Mouse (Mus musculus): Measurements from ENCODE around the gene Ajap1. TPM values are rescaled to one million over a fixed set of nuclear protein-coding genes. Genes with fewer than 3 reads are reported as not detected.

The Ajap1 gene
- polyA plus RNA-seq, 1 experiment from 2014 or later: 0.49 TPM

- Histone ChIP-seq H3K9me3 (replicated peaks) (0 out of 2 replicates have a peak, but pooled peaks cover 10% of the 10 kb centered on the region), H3K27ac (no peak overlapping the region), H3K4me1 (no peaks in the 10 kb centered on the region), H3K36me3 (no peaks in the 10 kb centered on the region), H3K9ac (no peak overlapping the region), H3K4me2 (no peak overlapping the region), H3K4me3 (no peak overlapping the region), H3K27me3 (replicated peaks) (no peaks in the 10 kb centered on the region)
- WGBS (ENCODE audit: insufficient replicate concordance): 51% methylated on average over 7 of the region's 7 CpGs
- ATAC-seq: no peak
Measured at GRCm38 (mm10) chr4:153381433-153381832, 101.2 kb downstream of the Ajap1 start.

GRCm38 (mm10) chr4:153380885-153381284 lies 101.7 kb downstream of the Ajap1 start:
- Histone ChIP-seq H3K4me1 (no peaks in the 10 kb centered on the region), H3K9me3 (replicated peaks) (0 out of 2 replicates have a peak, but pooled peaks cover 10% of the 10 kb centered on the region), H3K4me3 (no peak overlapping the region), H3K4me2 (no peak overlapping the region), H3K27ac (no peak overlapping the region), H3K27me3 (replicated peaks) (no peaks in the 10 kb centered on the region), H3K36me3 (no peaks in the 10 kb centered on the region), H3K9ac (no peak overlapping the region)
- 72% methylated on average over 10 of the region's 10 CpGs for WGBS (ENCODE audit: insufficient replicate concordance)
- ATAC-seq: no peak

- 11% methylated on average over 6 of the region's 6 CpGs for WGBS (ENCODE audit: insufficient replicate concordance)
- H3K27ac ChIP-seq: no peak overlapping the region
- H3K9me3 ChIP-seq (replicated peaks): 0 out of 2 replicates have a peak, but pooled peaks cover 6% of the 10 kb centered on the region
- no peak overlapping the region for H3K4me3 ChIP-seq
- no peaks in the 10 kb centered on the region for H3K4me1 ChIP-seq
- no peak overlapping the region for H3K4me2 ChIP-seq
- no peaks in the 10 kb centered on the region for H3K27me3 ChIP-seq (replicated peaks)
- H3K36me3 ChIP-seq: no peaks in the 10 kb centered on the region
- no peak for ATAC-seq
- H3K9ac ChIP-seq: no peak overlapping the region
Measured at GRCm38 (mm10) chr4:153377981-153378380, 104.6 kb downstream of the Ajap1 start.

GRCm38 (mm10) chr4:153374233-153374632 lies 108.4 kb downstream of the Ajap1 start:
- ATAC-seq: no peak
- Histone ChIP-seq H3K4me3 (no peak overlapping the region), H3K27me3 (replicated peaks) (no peaks in the 10 kb centered on the region), H3K9ac (no peak overlapping the region), H3K9me3 (replicated peaks) (no peaks in the 10 kb centered on the region), H3K4me2 (no peak overlapping the region), H3K36me3 (no peaks in the 10 kb centered on the region), H3K4me1 (no peaks in the 10 kb centered on the region), H3K27ac (no peak overlapping the region)
- WGBS (ENCODE audit: insufficient replicate concordance): 76% methylated on average over 6 of the region's 6 CpGs

- Histone ChIP-seq H3K36me3 (no peaks in the 10 kb centered on the region), H3K4me2 (no peak overlapping the region), H3K4me1 (no peaks in the 10 kb centered on the region), H3K27me3 (replicated peaks) (no peaks in the 10 kb centered on the region), H3K27ac (no peak overlapping the region), H3K4me3 (no peak overlapping the region), H3K9me3 (replicated peaks) (no peaks in the 10 kb centered on the region), H3K9ac (no peak overlapping the region)
- ATAC-seq: no peak
- 79% methylated on average over 14 of the region's 14 CpGs for WGBS (ENCODE audit: insufficient replicate concordance)
Measured at GRCm38 (mm10) chr4:153373125-153373524, 109.5 kb downstream of the Ajap1 start.

GRCm38 (mm10) chr4:153368620-153369159 lies 113.9 kb downstream of the Ajap1 start:
- no peak overlapping the region for H3K9ac ChIP-seq
- no peaks in the 10 kb centered on the region for H3K9me3 ChIP-seq (replicated peaks)
- ATAC-seq: no peak
- H3K4me1 ChIP-seq: no peaks in the 10 kb centered on the region
- H3K4me2 ChIP-seq: no peak overlapping the region
- 0 out of 2 replicates have a peak, but pooled peaks cover 3% of the 10 kb centered on the region for H3K27me3 ChIP-seq (replicated peaks)
- no peaks in the 10 kb centered on the region for H3K36me3 ChIP-seq
- WGBS (ENCODE audit: insufficient replicate concordance): 48% methylated on average over 10 of the region's 10 CpGs
- H3K27ac ChIP-seq: no peak overlapping the region
- no peak overlapping the region for H3K4me3 ChIP-seq

GRCm38 (mm10) chr4:153360868-153361545 lies 121.6 kb downstream of the Ajap1 start:
- no peaks in the 10 kb centered on the region for H3K4me1 ChIP-seq
- no peak overlapping the region for H3K27ac ChIP-seq
- ATAC-seq: no peak
- H3K36me3 ChIP-seq: no peaks in the 10 kb centered on the region
- no peaks in the 10 kb centered on the region for H3K9me3 ChIP-seq (replicated peaks)
- WGBS (ENCODE audit: insufficient replicate concordance): 50% methylated on average over 13 of the region's 13 CpGs
- H3K9ac ChIP-seq: no peak overlapping the region
- no peak overlapping the region for H3K4me2 ChIP-seq
- no peaks in the 10 kb centered on the region for H3K27me3 ChIP-seq (replicated peaks)
- no peak overlapping the region for H3K4me3 ChIP-seq

- no peaks in the 10 kb centered on the region for H3K36me3 ChIP-seq
- WGBS (ENCODE audit: insufficient replicate concordance): 52% methylated on average over 7 of the region's 7 CpGs
- H3K4me2 ChIP-seq: no peak overlapping the region
- H3K27me3 ChIP-seq (replicated peaks): no peaks in the 10 kb centered on the region
- H3K4me3 ChIP-seq: no peak overlapping the region
- H3K27ac ChIP-seq: no peak overlapping the region
- no peaks in the 10 kb centered on the region for H3K9me3 ChIP-seq (replicated peaks)
- ATAC-seq: no peak
- no peak overlapping the region for H3K9ac ChIP-seq
- no peaks in the 10 kb centered on the region for H3K4me1 ChIP-seq
Measured at GRCm38 (mm10) chr4:153358243-153358550, 124.4 kb downstream of the Ajap1 start.

GRCm38 (mm10) chr4:153357539-153358242 lies 124.9 kb downstream of the Ajap1 start:
- H3K4me2 ChIP-seq: no peak overlapping the region
- H3K4me1 ChIP-seq: no peaks in the 10 kb centered on the region
- ATAC-seq: no peak
- no peaks in the 10 kb centered on the region for H3K27me3 ChIP-seq (replicated peaks)
- no peaks in the 10 kb centered on the region for H3K36me3 ChIP-seq
- no peak overlapping the region for H3K9ac ChIP-seq
- no peak overlapping the region for H3K4me3 ChIP-seq
- H3K27ac ChIP-seq: no peak overlapping the region
- 40% methylated on average over 9 of the region's 9 CpGs for WGBS (ENCODE audit: insufficient replicate concordance)
- no peaks in the 10 kb centered on the region for H3K9me3 ChIP-seq (replicated peaks)

GRCm38 (mm10) chr4:153356236-153356635 lies 126.4 kb downstream of the Ajap1 start:
- H3K9ac ChIP-seq: no peak overlapping the region
- no peaks in the 10 kb centered on the region for H3K27me3 ChIP-seq (replicated peaks)
- WGBS (ENCODE audit: insufficient replicate concordance): 67% methylated on average over 4 of the region's 4 CpGs
- H3K27ac ChIP-seq: no peak overlapping the region
- no peaks in the 10 kb centered on the region for H3K9me3 ChIP-seq (replicated peaks)
- no peaks in the 10 kb centered on the region for H3K4me1 ChIP-seq
- ATAC-seq: no peak
- H3K36me3 ChIP-seq: no peaks in the 10 kb centered on the region
- H3K4me2 ChIP-seq: no peak overlapping the region
- H3K4me3 ChIP-seq: no peak overlapping the region

- H3K4me1 ChIP-seq: no peaks in the 10 kb centered on the region
- 89% methylated on average over 2 of the region's 3 CpGs for WGBS (ENCODE audit: insufficient replicate concordance)
- no peaks in the 10 kb centered on the region for H3K27me3 ChIP-seq (replicated peaks)
- H3K9me3 ChIP-seq (replicated peaks): peaks cover 9% of the 10 kb centered on the region
- no peaks in the 10 kb centered on the region for H3K36me3 ChIP-seq
- H3K27ac ChIP-seq: no peak overlapping the region
- H3K4me2 ChIP-seq: no peak overlapping the region
- H3K4me3 ChIP-seq: no peak overlapping the region
- H3K9ac ChIP-seq: no peak overlapping the region
- no peak for ATAC-seq
Measured at GRCm38 (mm10) chr4:153344999-153345398, 137.6 kb downstream of the Ajap1 start.

GRCm38 (mm10) chr4:153340887-153341286 lies 141.7 kb downstream of the Ajap1 start:
- H3K4me2 ChIP-seq: no peak overlapping the region
- H3K27ac ChIP-seq: no peak overlapping the region
- H3K4me3 ChIP-seq: no peak overlapping the region
- no peak overlapping the region for H3K9ac ChIP-seq
- peaks cover 7% of the 10 kb centered on the region for H3K9me3 ChIP-seq (replicated peaks)
- no peaks in the 10 kb centered on the region for H3K27me3 ChIP-seq (replicated peaks)
- H3K4me1 ChIP-seq: no peaks in the 10 kb centered on the region
- H3K36me3 ChIP-seq: no peaks in the 10 kb centered on the region
- no peak for ATAC-seq

All from liver, embryonic 12.5 days (tissue).